Mouse (Mus musculus): ENCODE results near the gene Gm49355. TPM values are rescaled to one million over a fixed set of nuclear protein-coding genes. Genes with fewer than 3 reads are reported as not detected.
"Not testable (repeated sequence)": the region's sequence is repeated elsewhere in the genome, so short reads cannot be mapped to it uniquely, and the experiment has no call there.

The Gm49355 gene
- under 1 TPM; 0.17 to 0.29 TPM for total RNA-seq (2021)
- polyA plus RNA-seq (2012; rRNA removed), result not detected in 2 replicates
- long read RNA-seq, result 0 reads

GRCm38 (mm10) chr14:12283641-12284040, at the start of gene Gm49355:
Gm49355 (plus strand) TSS chr14:12283976.
- no peak for DNase-seq

DNA sequence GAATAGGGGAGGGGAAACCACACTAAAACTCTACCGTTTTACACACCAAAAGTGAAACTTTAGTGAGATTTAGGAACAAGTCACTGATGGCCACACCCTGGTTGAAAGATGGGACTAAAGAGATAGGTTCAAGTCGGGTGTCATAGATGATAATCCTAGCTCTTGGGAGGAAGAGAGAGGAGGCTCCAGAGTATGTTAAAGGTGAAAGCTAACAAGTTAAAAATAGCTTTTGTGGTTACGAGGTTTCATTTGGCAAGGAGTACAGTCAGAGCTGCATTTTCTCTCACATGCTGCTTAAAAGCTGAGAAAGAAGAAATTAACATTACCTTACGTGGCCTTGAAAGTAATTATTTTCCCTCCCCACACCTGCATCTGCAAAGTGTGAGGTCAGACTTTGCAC, 40.0 kb upstream of the Gm49355 start:
- no peak for DNase-seq

- DNase-seq, result no peak
Measured at GRCm38 (mm10) chr14:12276031-12276430, 7.7 kb upstream of the Gm49355 start.

- peak; percentile 89 for DNase-seq
Measured at GRCm38 (mm10) chr14:12284141-12284912, 551 bp downstream of the Gm49355 start, which contains the start of gene 3830406C13Rik. 3830406C13Rik (plus strand) TSS chr14:12284173.

DNA sequence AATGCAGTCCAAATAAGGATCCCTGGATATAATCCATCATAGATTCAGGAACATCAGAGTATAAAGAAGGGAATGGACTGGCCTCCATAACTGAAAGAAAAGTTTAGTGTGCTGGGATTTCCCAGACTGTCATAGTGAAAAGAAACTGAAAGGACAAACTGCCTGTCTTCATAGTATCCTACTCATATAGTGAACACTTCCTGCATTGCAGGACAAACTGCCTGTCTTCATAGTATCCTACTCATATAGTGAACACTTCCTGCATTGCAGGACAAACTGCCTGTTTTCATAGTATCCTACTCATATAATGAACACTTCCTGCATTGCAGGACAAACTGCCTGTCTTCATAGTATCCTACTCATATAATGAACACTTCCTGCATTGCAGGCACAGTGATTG, 6.0 kb downstream of the Gm49355 start:
- not testable (repeated sequence) for DNase-seq

DNA sequence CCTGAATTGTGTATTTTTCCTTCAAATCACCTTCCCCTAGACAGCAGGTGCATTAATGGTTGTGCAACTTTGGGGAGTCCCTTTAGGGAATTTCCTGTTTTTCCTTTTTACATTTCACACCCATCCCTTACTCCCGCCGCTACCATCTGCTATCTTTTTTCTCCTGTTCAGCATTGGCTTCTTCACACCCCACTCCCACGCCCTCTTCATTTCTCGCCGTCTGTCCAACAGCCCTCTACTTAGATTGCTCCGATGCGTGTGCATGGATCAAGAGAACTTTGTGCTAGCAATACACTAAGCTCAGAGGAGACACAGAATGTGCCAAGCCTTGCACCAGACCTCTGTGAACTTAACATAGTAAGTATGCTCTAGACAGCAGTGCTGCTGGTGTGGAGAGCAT, 12.6 kb downstream of the Gm49355 start:
- no peak for DNase-seq

- no peak for DNase-seq
Measured at GRCm38 (mm10) chr14:12299171-12299570, 15.4 kb downstream of the Gm49355 start.

DNA sequence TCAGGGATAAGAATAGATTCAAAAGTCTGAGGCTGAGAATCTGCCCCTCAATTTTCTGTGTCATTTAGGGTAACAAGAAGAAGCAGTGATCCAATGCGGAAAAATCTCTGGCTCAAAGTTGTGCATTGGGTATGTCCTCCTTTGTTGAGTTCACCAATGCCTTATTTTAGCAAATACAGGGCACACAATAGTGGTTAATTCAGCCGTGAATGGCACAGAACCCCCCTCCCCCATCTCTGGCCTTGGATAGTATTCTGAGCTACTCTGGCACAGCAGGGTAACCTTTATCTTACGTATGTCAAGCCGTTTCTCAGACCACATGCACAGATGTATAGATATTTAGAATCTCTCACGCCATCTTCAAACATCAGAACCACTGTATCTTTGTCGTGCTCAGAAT, 15.9 kb downstream of the Gm49355 start:
- no peak for DNase-seq

GRCm38 (mm10) chr14:12300275-12300674, 16.5 kb downstream of the Gm49355 start:
- no peak for DNase-seq

DNA sequence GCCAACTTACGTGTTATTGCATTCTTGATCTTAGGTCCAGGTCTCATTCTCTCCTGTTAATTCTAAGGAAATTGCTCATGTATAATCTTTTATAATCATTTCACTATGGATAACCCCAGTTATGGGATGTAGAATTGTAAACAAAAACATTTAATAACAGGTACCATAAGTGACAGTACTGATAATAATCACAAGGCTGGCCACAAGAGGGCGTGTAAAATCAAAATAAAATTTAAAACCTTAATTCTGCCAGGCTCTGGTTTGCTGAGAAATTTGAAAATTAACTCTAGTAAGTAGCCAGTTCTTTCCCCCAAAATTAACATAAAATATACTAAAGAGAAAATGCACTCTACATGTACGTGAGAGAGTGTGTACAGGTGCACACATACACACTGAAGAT, 16.9 kb downstream of the Gm49355 start:
- DNase-seq, result no peak

DNA sequence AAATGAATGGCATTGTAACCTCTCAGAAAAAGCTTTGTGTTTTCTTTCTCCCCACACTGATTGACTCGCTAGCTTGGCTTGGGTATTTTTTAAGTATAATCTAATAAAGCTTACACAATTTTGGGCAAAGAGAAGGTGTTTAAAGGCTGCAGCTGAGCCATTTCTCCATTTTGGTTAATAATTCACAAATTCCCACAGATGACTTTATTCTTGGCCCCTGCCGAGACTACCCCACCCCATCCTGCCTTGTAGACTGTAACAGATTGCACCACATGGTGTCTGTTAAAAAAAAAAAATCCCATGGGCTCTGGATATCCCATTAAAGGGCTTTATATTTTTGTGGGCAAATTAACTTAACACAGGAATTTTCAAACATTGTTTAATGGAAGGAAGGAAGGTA, 19.3 kb downstream of the Gm49355 start:
- DNase-seq, result no peak

- no peak for DNase-seq
Measured at GRCm38 (mm10) chr14:12333622-12334021, 49.8 kb downstream of the Gm49355 start.

DNA sequence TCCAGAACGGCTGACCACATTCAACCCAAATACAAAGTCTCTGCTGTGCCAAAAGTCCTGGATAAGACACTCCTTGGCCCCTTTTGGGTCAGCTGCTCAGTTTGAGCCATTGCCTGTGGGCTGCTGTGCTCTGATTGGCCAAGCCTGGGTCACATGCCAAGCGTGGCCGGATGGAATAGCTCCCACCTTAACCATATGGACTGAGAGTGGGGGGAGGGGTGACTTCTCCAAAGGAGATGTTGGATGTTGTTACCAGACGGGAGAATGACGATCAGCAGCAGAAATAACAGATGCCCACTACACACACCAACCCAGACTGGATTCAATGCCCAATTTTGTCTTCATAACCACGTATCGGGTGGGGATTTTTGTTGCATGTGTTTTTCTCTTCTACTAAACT, 51.1 kb downstream of the Gm49355 start:
- no peak for DNase-seq

DNA sequence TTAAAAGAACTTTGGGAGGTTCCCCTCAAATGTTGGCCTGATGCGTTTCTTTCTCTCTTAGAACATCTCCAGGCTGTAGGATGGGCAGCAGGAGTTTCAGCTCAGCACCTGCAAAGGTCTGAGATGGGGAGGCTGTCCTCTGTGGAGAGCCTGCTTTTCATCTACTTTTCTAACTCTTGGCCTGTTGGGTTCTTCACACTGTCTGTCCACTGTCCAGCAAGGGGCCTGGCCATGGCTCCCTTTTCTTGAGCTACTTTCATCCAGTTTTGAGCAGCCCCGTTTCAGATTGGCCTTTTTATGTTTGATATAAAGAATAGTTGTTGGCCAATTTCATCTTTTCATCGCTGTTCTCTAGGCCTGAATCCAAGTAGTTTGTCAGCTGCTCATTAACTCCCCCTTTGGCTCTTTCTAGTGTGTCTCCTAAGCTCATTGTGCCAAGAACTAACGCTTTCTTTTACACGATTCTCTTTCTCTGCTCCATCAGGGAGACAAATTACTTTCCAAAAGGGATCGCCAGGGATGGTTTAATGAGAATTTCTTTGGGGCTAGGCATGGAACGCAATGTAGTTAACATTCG, 53.7 kb downstream of the Gm49355 start:
- no peak for DNase-seq

- no peak for DNase-seq
Measured at GRCm38 (mm10) chr14:12337998-12338809, 54.4 kb downstream of the Gm49355 start.

DNA sequence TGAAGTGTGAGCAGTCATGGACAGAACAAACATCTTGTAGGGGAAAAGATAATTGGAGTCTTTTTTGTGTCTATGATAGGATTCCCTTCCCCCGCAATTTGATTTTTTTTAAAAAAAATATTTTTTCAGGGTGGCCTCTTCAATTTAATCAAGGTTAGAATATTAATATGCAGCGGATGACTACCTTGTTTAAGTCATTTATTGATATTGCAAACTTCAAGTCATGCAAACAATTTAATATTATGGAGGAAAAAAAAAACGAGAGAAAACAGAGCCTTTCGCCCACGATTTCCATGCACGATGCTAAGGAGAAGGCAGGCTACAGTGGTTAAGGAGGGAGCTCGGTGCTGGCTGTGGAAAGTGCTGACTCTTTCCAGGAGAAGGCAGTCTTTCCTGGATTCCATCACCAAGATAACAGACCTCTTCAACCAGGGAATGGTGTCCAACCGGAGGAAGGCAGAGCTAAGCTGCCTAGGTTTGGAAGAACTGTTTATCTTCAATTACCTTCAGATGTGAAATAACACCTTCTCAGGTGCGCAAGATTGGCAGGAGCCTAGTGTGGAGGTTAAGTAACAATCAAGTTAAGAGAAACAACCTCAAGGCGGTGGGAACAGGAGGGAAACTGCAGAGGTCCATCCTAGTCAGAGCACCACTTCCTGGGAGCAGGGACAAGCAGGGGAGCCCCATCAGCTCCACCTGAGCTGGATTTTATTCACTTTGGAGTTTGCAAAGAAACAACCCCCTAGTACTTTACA, 55.2 kb downstream of the Gm49355 start:
- no peak for DNase-seq

DNA sequence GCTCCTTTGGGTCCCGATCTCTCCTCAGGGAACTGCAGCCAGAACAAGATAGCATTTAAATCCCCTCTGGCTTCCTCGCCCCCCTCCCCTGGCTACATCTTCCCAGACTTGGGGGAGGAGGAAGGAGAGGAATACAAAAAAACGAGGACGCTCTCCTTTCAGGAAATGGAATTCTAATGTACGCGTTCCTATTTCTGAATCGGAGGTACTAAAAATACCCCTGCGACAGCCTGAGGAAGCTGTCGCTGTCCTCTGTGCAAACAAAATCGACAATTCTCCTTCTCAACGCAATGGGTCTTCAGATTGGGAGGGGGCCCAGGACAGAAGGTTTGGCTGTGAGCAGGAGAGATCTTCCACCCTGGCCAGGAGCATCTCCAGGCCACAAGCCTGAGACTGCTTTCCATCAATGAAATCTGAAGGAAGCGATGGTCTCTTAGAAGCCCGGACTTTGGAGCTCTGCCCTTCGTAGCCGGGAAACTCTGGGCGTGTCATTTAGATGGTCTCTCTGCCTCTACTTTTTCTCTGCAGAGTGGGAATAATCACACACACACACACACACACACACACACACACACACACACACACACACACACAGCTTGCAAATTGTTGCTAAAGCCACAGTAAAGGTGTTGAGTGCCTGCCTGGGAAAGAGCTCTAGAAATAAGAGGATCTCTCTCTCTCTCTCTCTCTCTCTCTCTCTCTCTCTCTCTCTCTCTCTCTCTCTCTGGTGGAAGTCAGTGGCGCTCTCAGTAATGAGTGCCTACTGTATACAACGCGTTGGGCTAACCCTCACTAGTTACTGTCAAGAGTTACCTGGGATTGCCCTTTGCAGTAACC, 56.7 kb downstream of the Gm49355 start:
- DNase-seq, result no peak

- peak; percentile 54 for DNase-seq
Measured at GRCm38 (mm10) chr14:12341075-12341788, 57.5 kb downstream of the Gm49355 start.

- DNase-seq, result no peak
Measured at GRCm38 (mm10) chr14:12341789-12342457, 58.1 kb downstream of the Gm49355 start.

Data from adrenal gland, adult 2 months (tissue).